Mouse (Mus musculus): ENCODE data around the gene Gse1.
A peak's percentile ranks its signal among the peaks of the same experiment; 100 is the strongest.
"Not testable (repeated sequence)": the region's sequence is repeated elsewhere in the genome, so short reads cannot be mapped to it uniquely, and the experiment has no call there.

Gse1 gene

GRCm38 (mm10) chr8:120352096-120352495, 123.8 kb downstream of the Gse1 start:
- no peak for DNase-seq

DNA sequence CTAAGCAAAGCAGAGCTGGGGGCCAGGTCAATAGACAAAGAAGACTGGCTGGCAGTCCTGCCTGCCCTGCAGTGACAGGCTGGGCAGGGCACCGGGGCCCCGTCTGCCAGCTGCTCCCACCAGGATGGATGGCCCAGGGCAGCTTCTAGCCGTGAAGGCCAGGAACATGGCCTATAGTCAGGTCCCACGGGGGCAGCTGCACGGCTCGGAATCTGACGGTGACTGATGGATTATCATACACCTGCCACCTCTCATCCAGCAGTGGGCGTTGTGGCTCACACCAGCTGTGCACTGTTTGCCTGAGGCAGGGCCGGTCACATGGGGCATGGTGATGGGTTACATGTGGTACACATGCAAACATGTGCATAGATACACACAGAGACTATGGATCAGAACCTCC, 127.8 kb downstream of the Gse1 start:
- no peak for DNase-seq

- no peak for DNase-seq
Measured at GRCm38 (mm10) chr8:120357504-120357903, 129.2 kb downstream of the Gse1 start.

- peak in 1 of 2 experiments; percentile 51 for DNase-seq
Measured at GRCm38 (mm10) chr8:120361301-120361700, 133.0 kb downstream of the Gse1 start.

DNA sequence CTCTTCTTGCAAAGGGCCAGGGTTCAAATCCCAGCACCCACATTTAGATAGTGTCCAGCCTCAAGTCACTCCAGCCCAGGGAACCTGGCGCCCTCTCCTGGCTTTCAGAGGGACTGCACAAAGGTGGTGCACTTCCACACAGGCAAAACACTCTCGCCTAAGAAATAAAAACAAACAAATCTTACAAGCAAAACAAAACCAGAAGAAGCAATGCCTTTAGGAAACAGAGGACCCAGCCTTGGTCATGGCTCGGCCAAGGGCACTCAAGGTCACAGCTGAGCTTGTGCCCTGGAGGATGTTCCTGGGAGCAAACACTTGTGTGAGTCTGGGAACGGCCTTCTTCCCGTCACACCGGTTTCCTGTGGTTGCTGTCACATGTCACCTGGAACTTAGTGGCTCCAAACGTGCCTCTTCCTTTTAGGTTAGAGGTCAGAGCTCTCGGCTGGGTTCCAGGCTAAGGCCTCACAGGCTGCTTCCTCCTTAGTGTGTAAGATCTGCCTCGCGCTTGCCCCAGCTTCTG, 135.4 kb downstream of the Gse1 start:
- DNase-seq: peak; percentile 63 to 67

GRCm38 (mm10) chr8:120364093-120364725, 136.0 kb downstream of the Gse1 start:
- peak; percentile 46 to 69 for DNase-seq

GRCm38 (mm10) chr8:120366840-120367239, 138.6 kb downstream of the Gse1 start:
- peak in 1 of 2 experiments; percentile 52 for DNase-seq

GRCm38 (mm10) chr8:120368191-120368590, 139.9 kb downstream of the Gse1 start:
- DNase-seq: not testable (repeated sequence)

- DNase-seq: peak; percentile 92 to 94
Measured at GRCm38 (mm10) chr8:120368814-120369649, 140.8 kb downstream of the Gse1 start.

DNA sequence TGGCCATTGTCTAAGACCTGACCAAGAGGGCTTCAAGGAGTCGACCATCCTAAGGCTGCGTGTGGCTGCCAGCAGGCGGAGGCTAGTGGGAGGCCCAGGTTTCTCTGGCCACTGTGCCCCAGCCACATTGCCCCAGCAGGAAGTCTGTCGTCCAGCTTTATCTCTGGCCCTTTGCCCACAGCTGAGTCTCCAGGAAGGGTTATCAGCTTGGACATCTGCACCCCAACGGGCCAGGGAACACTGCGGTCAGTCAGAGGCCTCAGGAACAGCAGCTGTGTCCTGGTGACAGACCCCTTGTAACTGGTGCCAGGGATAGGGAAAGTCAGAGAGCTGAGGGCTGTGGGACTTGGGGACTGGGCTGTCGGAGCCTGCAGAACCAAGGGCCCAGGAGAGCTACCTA, 141.7 kb downstream of the Gse1 start:
- peak; percentile 71 to 82 for DNase-seq

DNA sequence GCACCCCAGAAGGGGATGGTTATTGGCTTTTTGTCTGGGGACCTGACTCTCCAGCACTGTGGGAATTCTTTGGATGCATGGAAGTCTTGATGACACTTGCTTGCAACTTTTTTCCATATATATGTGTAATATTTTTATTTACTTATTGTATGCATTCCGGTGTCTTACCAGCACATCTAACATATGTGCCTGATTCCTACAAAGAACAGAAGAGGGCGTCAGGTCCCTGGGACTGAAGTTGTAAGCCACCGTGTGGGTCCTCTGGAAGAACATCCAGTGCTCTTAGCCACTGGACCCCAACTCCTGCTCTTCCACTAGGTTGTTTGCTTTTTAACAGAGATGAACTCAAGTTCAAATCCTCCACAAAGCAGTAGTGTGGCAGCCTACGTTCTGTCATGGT, 142.2 kb downstream of the Gse1 start:
- no peak for DNase-seq

DNA sequence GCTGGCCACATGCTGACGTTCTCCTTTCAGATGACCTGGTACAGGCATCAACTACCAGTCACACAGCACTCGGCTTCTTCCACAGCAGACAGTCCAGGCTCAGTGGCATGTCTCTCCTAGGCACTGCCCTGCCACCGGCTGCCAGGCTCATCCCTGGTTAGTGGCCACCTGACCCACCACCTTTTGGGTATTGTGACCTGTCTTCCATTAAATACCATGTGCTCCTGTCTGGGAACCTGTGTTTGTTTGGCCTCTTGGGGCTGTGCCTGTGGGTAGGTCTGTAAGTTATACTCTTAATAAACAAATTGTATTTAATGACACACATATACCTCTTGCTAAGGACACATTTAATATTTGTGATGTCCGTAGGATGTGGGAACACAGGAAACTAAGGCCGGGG, 142.9 kb downstream of the Gse1 start:
- DNase-seq: no peak

DNA sequence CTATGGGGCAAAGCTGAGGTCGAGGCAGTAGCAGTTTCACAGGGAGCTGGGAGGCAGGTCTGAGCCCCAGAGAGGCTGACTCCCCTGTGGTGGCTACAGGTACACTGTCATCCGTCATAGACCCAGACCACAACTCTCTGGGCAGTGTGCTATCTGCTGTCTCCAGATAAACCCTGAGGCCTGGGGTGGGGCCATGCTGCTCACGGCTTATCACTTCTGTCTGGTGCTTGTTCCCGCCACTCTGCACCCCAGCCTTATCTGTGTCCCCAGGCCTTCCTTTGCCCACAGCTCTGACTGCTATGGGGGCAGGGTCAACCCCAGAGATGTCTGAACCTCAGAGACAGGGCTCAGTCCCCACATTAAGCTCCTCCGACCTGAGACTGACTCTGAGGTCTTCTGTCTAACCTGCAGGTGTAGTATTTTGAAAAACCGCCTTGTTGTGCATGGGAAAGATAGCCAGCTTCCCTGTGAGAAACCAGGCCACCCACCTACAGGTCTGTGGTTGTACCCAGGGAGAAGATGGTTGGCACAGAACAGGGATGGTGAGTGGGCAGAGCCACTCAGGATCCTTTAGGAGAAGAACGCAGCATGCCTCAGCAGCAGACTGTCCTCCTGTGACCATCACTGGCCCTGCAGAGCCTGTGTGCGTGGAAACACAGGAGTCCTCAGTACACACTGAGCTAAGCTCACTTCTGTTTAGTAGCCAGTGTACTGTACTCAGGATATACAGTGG, 143.6 kb downstream of the Gse1 start:
- DNase-seq: no peak

- no peak for DNase-seq
Measured at GRCm38 (mm10) chr8:120372684-120373083, 144.4 kb downstream of the Gse1 start.

DNA sequence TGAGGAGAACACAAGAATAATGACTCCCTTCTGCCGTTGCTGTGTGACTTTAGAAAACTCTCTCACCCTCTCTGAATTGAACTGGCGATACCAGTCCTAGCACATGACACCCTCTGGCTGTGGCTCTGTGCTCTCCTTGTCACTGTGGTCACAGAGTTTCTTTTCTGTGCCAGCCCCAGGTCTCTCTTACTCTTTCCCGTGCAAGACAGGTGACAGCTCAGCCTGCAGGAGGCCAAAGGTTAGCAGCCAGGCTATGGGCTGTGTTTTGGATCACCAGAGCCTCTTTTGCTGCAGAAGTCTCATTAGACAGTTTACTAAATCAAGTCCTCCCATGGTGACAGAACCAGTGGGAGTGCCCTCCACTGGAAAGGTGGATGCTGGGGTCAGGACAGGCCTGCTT, 145.4 kb downstream of the Gse1 start:
- no peak for DNase-seq

- no peak for DNase-seq
Measured at GRCm38 (mm10) chr8:120374070-120374469, 145.8 kb downstream of the Gse1 start.

DNA sequence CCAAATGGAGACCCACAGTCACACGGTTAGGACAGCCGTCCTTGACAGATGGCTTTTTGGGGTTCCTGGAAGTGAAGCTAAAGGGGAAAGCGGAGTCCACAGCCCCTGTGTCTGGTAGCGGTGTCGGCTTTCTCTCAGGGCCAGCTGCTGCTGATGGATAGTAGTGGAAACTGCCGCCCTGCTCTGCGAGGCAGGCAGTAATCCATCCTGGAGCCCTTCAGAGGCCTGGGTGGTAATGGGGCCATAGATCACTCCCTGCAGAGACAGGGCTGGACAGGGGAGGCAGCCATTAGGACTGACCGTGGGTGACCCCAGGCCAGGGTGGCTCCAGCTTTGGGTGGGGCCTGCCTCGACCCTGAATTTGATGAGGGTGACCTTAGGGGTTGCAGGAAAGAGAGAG, 146.3 kb downstream of the Gse1 start:
- no peak for DNase-seq

DNA sequence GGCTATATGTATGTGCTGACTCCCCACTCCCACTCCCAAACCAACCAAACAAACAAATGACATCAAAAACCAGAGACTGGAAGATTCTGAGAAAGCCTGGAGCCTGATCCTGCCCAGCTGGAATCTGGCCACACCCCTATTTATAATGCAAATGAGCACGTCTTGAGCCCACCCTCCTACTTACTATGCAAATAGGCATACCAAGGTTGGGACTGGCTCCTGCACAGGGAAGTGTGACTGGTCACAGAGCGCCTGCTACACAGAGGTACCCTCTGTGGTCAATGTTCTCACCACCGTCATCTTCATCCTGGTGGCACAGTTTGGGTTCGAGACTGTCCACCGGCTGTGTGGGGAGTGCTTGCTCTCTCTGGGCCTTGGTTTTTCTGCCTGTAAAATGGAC, 146.9 kb downstream of the Gse1 start:
- peak in 1 of 2 experiments; percentile 43 for DNase-seq

GRCm38 (mm10) chr8:120376215-120376614, 148.0 kb downstream of the Gse1 start:
- DNase-seq: no peak

- DNase-seq: peak; percentile 49 to 50
Measured at GRCm38 (mm10) chr8:120376847-120377802, 148.9 kb downstream of the Gse1 start.

GRCm38 (mm10) chr8:120377803-120378189, 149.5 kb downstream of the Gse1 start:
- no peak for DNase-seq

GRCm38 (mm10) chr8:120378306-120378705, 150.1 kb downstream of the Gse1 start:
- DNase-seq: peak; percentile 65 to 81

All from lung, postnatal 4 days (tissue).